In the genomic region with DNA sequence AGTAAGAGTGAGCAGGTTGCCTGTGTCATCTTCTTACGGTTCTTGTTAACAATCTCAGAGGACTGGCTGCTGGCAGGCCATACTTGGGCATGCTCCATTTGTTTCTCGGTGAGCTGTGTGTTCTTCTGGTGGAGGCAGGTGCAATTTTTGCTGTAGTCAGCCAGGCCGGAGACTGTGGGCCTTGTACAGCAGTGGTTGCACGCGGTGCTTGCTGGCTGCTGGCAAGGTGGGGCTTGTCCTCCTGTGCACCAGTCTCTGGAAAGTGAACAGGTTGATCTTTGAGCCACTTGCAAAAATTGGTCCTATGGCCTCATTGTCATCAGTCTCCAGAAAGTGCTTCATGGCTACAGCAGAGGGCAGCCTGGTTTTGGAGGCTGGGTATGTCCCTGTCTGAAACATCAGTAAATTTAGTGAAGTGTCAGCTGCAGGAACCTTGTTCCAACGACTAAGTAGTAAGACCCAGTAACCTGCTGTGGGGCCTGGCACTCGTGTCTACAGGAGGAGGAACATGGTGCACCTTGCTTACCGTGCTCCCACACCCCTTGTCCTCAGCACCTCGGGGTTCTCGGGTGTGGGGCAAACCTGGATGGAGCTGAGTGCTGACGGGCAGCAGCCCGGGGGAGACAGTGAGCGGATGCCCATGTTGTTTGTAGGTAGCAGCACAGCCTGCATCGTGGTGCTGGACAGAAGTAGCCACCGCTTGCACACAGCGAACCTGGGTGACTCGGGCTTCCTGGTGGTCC, we compare ENCODE assay signal across 21 mouse cellular contexts. TPM values are rescaled to one million over a fixed set of nuclear protein-coding genes. Genes with fewer than 3 reads are reported as not detected.
DNase-seq lines count a peak whose midpoint lies in the region; ATAC-seq and TF ChIP-seq lines count a peak whose summit lies in the region.
"Had no signal": no experiment of that assay in that cellular context is flagged by ENCODE, and none has a peak within 500 bp of the region (broad histone marks: within the 10 kb centered on the region; RNA-seq: fewer than 3 reads in every experiment).

No protein-coding gene starts in this region.

- H3K9me3 ChIP-seq in hindbrain, postnatal 0 days (ENCODE audit: low read length), result no peaks in the 10 kb centered on the region
- no peaks in the 10 kb centered on the region for H3K9me3 ChIP-seq in hindbrain, embryonic 10.5 days
- H3K9me3 ChIP-seq: embryonic facial prominence, embryonic 13.5 days; heart, embryonic 10.5 days; limb, embryonic 12.5 days; midbrain, embryonic 10.5 days; neural tube, embryonic 12.5 days had no signal

- no peak overlapping the region for H3K4me2 ChIP-seq in hindbrain, postnatal 0 days (ENCODE audit: low read depth, low read length)
- H3K4me2 ChIP-seq: embryonic facial prominence, embryonic 13.5 days; limb, embryonic 12.5 days; neural tube, embryonic 12.5 days had no signal

- no peak overlapping the region for H3K9ac ChIP-seq in hindbrain, postnatal 0 days (replicated peaks; ENCODE audit: low read length)
- H3K9ac ChIP-seq: embryonic facial prominence, embryonic 13.5 days; limb, embryonic 12.5 days; neural tube, embryonic 12.5 days had no signal

- peaks cover 2% of the 10 kb centered on the region; the same call in 1 of the 2 replicates for H3K36me3 ChIP-seq in hindbrain, postnatal 0 days (ENCODE audit: insufficient read depth, low read length)
- H3K36me3 ChIP-seq in hindbrain, embryonic 10.5 days, result peaks cover 91% of the 10 kb centered on the region

- no peak for ATAC-seq in hindbrain, postnatal 0 days
- no peak for ATAC-seq in inflammation-experienced regulatory T-cells, adult 6 months

- peaks cover 8% of the 10 kb centered on the region for H3K4me1 ChIP-seq in hindbrain, postnatal 0 days (ENCODE audit: insufficient read depth, low read length)
- H3K4me1 ChIP-seq in hindbrain, embryonic 10.5 days (replicated peaks), result no peaks in the 10 kb centered on the region
- H3K4me1 ChIP-seq: limb, embryonic 12.5 days; neural tube, embryonic 12.5 days had no signal

- H3K27ac ChIP-seq in hindbrain, postnatal 0 days, result peak overlapping the region; percentile 6; the same call in 1 of the 2 replicates
- H3K27ac ChIP-seq in hindbrain, embryonic 10.5 days, result no peak overlapping the region
- H3K27ac ChIP-seq: embryonic facial prominence, embryonic 13.5 days; heart, embryonic 10.5 days; limb, embryonic 12.5 days; midbrain, embryonic 10.5 days; neural tube, embryonic 12.5 days; stomach, postnatal 0 days had no signal

- no peak for TF ChIP-seq CTCF in hindbrain, postnatal 0 days (IDR thresholded peaks at IDR 0.05; ENCODE audit: low read depth)

- DNase-seq in cerebellum, postnatal 25 days, result peak; percentile 48 to 50
- no peak for DNase-seq in cerebellum, adult 9-10 months
- DNase-seq in hindbrain, postnatal 0 days (ENCODE audit: low spot score), result no peak
- DNase-seq in hindbrain, embryonic 10.5 days (ENCODE audit: low spot score), result no peak
- DNase-seq in A20 (ENCODE audit: low read depth, low spot score), result peak; percentile 42
- DNase-seq in kidney, postnatal 36 days, result peak; percentile 75 to 82
- no peak for DNase-seq in frontal cortex, postnatal 25 days (ENCODE audit: low spot score in 2 of 2)
- DNase-seq: adrenal gland, postnatal 10 days; cerebellum, adult 18-20 months; gastrocnemius, postnatal 14 days; heart, postnatal 4 days; layer of hippocampus, adult 9-11 months; right cerebral cortex, postnatal 14 days had no signal

- H3K27me3 ChIP-seq in hindbrain, postnatal 0 days (ENCODE audit: insufficient read depth, low read length), result no peaks in the 10 kb centered on the region
- no peaks in the 10 kb centered on the region for H3K27me3 ChIP-seq in hindbrain, embryonic 10.5 days (ENCODE audit: insufficient read depth, poor library complexity, severe bottlenecking)
- H3K27me3 ChIP-seq: CH12.LX; embryonic facial prominence, embryonic 13.5 days; limb, embryonic 12.5 days; neural tube, embryonic 12.5 days had no signal

- 84% methylated on average over 17 of the region's 17 CpGs for WGBS in hindbrain, postnatal 0 days
- 93% methylated on average over 17 of the region's 17 CpGs for WGBS in hindbrain, embryonic 10.5 days

- H3K4me3 ChIP-seq in hindbrain, postnatal 0 days (ENCODE audit: low read length), result no peak overlapping the region
- no peak overlapping the region for H3K4me3 ChIP-seq in hindbrain, embryonic 10.5 days
- H3K4me3 ChIP-seq: embryonic facial prominence, embryonic 13.5 days; heart, embryonic 10.5 days; limb, embryonic 12.5 days; midbrain, embryonic 10.5 days; neural tube, embryonic 12.5 days had no signal

RNA-seq across cellular contexts. Expression of a gene that starts 28.9 kb away (rescaled TPM):
- 15.8 and 18.7 TPM in 2 replicates for total RNA-seq in hindbrain, postnatal 0 days (2014; rRNA removed)
- 6.9 and 7.2 TPM in 2 replicates for polyA plus RNA-seq in hindbrain, postnatal 0 days (2015; fragmentation: Nextera tagmentation; extraction: Ambion mirVana)
- 6.5 and 8.4 TPM in 2 replicates for polyA plus RNA-seq in hindbrain, embryonic 10.5 days (2016; fragmentation: Nextera tagmentation; extraction: Ambion mirVana)
- polyA plus RNA-seq in inflammation-experienced regulatory T-cells, adult 6 months (2017; shearing (Covaris generic)), result 10 to 100 TPM in 2 of 3 experiments, 1 to 10 TPM in 1; 9.6 to 21.6 (median 20.9) TPM

RNA-seq across cellular contexts. Expression of a gene that starts 40.9 kb away (rescaled TPM):
- total RNA-seq in hindbrain, postnatal 0 days (2014; rRNA removed), result 5.1 and 8.3 TPM in 2 replicates
- 14.0 and 15.0 TPM in 2 replicates for polyA plus RNA-seq in hindbrain, postnatal 0 days (2015; fragmentation: Nextera tagmentation; extraction: Ambion mirVana)
- 8.1 and 9.7 TPM in 2 replicates for polyA plus RNA-seq in hindbrain, embryonic 10.5 days (2016; fragmentation: Nextera tagmentation; extraction: Ambion mirVana)
- polyA plus RNA-seq in inflammation-experienced regulatory T-cells, adult 6 months (2017; shearing (Covaris generic)), result 10 to 100 TPM in 2 of 3 experiments, 1 to 10 TPM in 1; 6.1 to 16.8 (median 13.9) TPM

RNA-seq across cellular contexts. Expression of a gene that starts 41.1 kb away (rescaled TPM):
- 90.5 and 111 TPM in 2 replicates for total RNA-seq in hindbrain, postnatal 0 days (2014; rRNA removed)
- 344 and 353 TPM in 2 replicates for polyA plus RNA-seq in hindbrain, postnatal 0 days (2015; fragmentation: Nextera tagmentation; extraction: Ambion mirVana)
- polyA plus RNA-seq in hindbrain, embryonic 10.5 days (2016; fragmentation: Nextera tagmentation; extraction: Ambion mirVana), result 211 and 225 TPM in 2 replicates
- polyA plus RNA-seq in inflammation-experienced regulatory T-cells, adult 6 months (2017; shearing (Covaris generic)), result 100 to 1,000 TPM; 206 to 295 (median 210) TPM

RNA-seq across cellular contexts. Expression of a gene that starts 48.9 kb away (rescaled TPM):
- total RNA-seq in hindbrain, postnatal 0 days (2014; rRNA removed), result 30.3 and 30.6 TPM in 2 replicates
- polyA plus RNA-seq in hindbrain, postnatal 0 days (2015; fragmentation: Nextera tagmentation; extraction: Ambion mirVana), result 6.5 TPM in 2 replicates
- polyA plus RNA-seq in hindbrain, embryonic 10.5 days (2016; fragmentation: Nextera tagmentation; extraction: Ambion mirVana), result 5.2 and 6.0 TPM in 2 replicates
- 1 to 10 TPM in 1 of 3 experiments, under 1 TPM in 2; 0.68 to 1.7 (median 0.90) TPM for polyA plus RNA-seq in inflammation-experienced regulatory T-cells, adult 6 months (2017; shearing (Covaris generic))

RNA-seq across cellular contexts. Expression of a gene that starts 58.6 kb away (rescaled TPM):
- 19.5 and 49.9 TPM in 2 replicates for total RNA-seq in hindbrain, postnatal 0 days (2014; rRNA removed)
- polyA plus RNA-seq in hindbrain, postnatal 0 days (2015; fragmentation: Nextera tagmentation; extraction: Ambion mirVana), result 43.0 and 44.3 TPM in 2 replicates
- 67.7 and 78.8 TPM in 2 replicates for polyA plus RNA-seq in hindbrain, embryonic 10.5 days (2016; fragmentation: Nextera tagmentation; extraction: Ambion mirVana)
- 10 to 100 TPM; 42.4 to 69.7 (median 60.2) TPM for polyA plus RNA-seq in inflammation-experienced regulatory T-cells, adult 6 months (2017; shearing (Covaris generic))

Comparison
In these comparisons a context has a peak if more than half of its experiments do, and no peak if none do; other contexts are left out.
1. DNase-seq: peak in cerebellum, postnatal 25 days (2 of 2), A20 (single experiment) and kidney, postnatal 36 days (2 of 2); none in cerebellum, adult 9-10 months (single experiment), hindbrain, postnatal 0 days (single experiment), hindbrain, embryonic 10.5 days (single experiment) and frontal cortex, postnatal 25 days (0 of 2).